Mouse (Mus musculus): ENCODE data around the gene Tshz2.

Tshz2 gene

DNA sequence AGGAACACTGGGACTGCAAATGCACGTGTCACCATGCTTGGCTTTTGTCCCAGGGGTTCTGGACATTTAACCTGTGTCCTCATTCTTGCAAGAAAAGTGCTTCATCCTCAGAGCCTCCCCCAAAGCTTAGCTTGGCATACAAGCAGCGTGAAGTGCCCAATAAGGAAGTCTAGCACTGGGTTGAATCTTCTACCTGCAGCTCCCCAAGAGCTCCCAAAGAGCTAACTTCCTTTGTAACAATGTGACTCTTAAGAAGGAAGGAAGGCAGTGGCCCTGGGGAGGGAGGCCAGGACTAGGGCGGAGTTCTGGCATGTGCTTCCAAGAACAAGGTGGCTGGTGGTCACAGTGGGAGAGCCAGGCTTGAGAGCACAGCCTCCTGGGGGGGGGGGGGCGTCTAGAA lies 18.1 kb upstream of the Tshz2 start:
- POLR2A ChIA-PET = interaction anchor here in 2 of 4 experiments (0.6 to 0.7 kb wide), 2 partner anchors 259 to 326 kb away, joined by 3 read pairs; no protein-coding TSS in a partner anchor
- CTCF ChIA-PET = no interaction called here

DNA sequence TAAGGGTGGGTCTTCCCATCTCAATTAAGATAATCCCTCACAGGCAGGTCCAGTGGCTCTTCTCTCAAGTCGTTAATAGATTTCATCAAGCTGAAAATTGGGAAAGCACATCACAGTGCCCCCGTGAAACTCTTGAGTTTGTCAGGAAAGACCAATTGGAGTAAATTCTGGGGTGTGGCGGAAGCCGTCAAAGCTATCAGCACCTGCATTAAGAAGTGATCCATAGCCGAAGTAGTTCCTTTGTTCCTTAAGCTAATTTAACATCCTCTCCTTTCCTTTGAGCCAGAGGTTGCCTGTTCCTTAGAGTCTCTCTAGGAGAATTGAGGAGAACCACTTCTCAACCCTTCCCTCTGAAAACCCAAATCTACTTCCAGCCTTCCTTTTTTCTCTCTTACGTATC lies 16.8 kb upstream of the Tshz2 start:
- ChIA-PET POLR2A (interaction anchor here in 1 of 4 experiments (0.7 kb wide), 1 partner anchor 254 kb away, joined by 3 read pairs; no protein-coding TSS in a partner anchor), CTCF (interaction anchor here in 1 of 4 experiments (0.6 kb wide), 1 partner anchor 311 kb away, joined by 3 read pairs; no protein-coding TSS in a partner anchor)

DNA sequence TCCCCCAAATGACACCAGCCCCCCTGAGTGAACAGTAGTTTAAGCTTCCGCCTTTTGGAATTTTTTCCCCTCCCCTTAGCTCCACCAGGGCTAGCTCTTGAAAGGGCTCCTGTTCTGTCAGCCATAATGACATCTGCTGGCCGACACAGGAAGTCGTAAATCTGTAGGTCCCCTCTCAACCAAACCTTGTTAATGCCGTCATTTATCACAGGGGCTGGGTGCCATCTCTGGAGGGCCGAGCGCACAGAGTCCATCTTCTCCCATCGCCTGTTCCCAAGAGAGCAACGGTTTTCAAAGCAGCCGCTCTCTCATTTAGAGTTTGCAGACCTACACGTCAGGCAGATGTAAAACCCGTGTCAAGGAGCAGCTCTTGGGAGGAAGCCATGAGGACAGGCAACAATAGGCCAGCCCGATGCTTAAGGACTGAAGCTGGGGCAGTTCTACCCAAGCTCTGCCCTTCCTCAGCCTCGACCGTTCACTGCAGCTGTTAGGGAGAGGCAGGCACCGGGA lies 11.6 kb upstream of the Tshz2 start:
- POLR2A ChIA-PET = interaction anchor here in 2 of 4 experiments (0.5 to 1.6 kb wide), 2 partner anchors 23 to 138 kb away, joined by 3 read pairs; no protein-coding TSS in a partner anchor

DNA sequence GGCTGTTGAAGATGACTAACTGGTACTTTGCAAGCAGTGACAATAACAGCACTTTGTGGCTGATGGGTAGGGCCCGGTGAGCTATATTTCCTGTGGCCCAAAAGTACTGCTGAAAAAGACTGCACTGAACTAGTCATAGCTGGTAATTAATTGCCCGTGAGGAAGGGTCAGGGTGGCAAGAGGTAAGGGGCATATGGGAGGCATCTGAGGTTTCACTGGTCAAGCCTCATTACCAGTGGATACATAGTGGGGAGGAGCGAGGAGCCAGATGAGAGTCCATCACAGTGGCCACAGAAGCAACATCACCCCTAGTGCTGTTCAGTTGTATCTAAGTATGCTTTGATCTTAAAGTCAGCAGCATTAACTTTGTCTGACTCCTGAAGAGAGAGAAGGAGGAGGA lies 2.7 kb upstream of the Tshz2 start:
- CTCF ChIA-PET = interaction anchor here in 1 of 4 experiments (0.6 kb wide), 1 partner anchor 694 kb away, joined by 3 read pairs; no protein-coding TSS in a partner anchor
- POLR2A ChIA-PET = no interaction called here

More for the DNA sequence above, 11.6 kb upstream of the Tshz2 start:
- CTCF ChIA-PET = interaction anchor here in 3 of 4 experiments (0.6 to 1.5 kb wide), 6 partner anchors 183 to 480 kb away, joined by 3 to 5 read pairs (median 3); no protein-coding TSS in a partner anchor

DNA sequence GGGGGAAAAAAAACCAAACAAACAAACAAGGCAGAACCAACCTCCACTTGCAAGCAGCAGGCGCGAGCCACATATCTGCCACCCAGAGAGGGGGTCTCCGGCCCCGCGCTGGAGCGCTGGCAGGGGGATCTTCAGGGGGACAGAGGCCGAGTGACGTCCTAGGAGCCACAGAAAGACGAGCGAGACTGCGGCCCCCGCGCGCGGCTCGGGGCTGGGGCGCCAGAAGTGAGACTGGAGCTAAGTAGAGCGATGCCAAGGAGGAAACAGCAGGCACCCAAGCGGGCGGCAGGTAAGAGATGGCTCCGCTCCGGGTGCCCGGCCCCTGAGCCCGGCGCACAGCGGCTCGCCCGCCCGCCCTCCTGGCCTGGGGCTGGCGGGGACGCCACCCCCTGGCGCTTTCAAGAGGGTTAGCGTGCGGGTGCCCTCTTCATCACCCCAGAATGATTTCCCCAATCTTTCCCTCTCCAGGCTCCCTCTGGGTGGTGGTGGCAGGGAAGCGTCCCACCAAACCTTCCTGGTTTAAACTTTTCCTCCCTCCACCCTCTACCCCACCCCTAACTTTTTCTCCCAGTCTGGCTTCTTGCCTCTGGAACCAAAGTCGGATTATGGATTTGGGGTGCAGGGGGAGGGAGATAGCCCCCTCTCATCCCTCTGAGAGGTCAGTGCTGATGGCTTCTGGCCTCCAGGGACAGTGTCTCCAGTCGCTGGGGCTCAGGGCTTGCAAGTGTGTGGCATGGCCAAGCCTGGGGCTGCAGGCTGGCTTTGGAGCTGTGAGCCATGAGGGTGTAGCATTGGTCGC lies 877 bp downstream of the Tshz2 start:
- ChIA-PET POLR2A (interaction anchor here in 1 of 4 experiments (0.6 kb wide), 1 partner anchor 1045 kb away, joined by 3 read pairs; no protein-coding TSS in a partner anchor), CTCF (no interaction called here)

DNA sequence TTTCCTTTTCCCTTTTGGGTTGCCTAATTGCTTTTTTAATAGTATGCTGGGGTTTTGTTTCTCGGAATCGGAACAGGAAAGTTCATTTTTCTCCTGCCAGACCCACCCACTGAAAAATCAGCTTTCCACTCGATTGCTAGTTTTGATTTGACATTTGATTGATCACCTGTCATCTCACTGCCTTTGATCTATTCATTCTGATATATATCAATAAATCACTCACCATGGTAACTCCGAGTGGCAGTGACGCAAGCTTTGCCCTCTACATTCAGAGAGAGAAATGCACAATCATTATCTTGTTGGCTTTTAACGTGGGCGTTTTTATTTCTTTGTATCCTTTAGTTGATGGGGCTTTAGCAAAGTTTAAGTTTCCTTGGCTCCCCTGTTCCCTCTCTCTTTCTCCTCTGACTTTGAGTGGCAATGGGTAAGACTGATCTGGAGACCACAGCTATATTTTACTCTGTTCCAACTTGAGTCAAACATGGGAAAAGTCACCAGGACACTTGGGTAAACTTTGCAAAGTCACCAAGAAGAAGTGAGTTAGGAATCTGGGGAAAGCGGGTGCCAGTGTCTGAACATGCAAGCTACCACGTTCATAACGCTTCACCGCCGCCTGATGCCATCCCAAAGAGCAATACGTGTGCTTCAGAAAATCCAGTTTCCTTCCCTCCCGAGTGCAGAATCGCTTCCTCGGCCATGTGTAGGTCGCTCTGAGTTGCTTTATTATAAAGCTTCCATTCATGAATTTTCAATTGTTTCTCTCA lies 2.0 kb downstream of the Tshz2 start:
- ChIA-PET CTCF (interaction anchor here in 2 of 4 experiments (0.6 to 0.7 kb wide), 2 partner anchors 395 to 708 kb away, joined by 3 read pairs; no protein-coding TSS in a partner anchor), POLR2A (interaction anchor here in 3 of 4 experiments (0.6 kb wide), 3 partner anchors 178 to 1046 kb away, joined by 3 to 4 read pairs (median 3); no protein-coding TSS in a partner anchor)

DNA sequence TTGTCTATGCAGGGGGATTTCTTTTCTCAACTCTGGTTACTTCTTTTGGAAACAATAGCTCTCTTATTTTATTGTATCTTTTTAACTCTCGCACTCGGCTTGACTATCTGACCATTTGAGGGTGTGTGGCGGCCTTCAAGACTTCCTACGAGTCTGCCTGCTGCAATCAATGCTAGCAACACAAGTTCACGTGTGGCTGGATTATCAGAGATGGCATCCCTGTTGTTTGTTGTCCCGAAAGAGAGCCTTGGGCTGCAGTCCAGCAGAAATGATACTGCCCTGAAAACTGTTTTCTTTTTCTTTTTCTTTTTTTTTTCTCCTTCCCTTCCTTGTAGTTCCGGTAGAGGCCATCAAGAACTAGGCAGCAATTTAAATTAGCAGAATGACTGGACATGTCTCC lies 2.6 kb downstream of the Tshz2 start:
- CTCF ChIA-PET = interaction anchor here in 2 of 4 experiments (0.6 to 0.7 kb wide), 2 partner anchors 394 to 707 kb away, joined by 3 read pairs; no protein-coding TSS in a partner anchor

DNA sequence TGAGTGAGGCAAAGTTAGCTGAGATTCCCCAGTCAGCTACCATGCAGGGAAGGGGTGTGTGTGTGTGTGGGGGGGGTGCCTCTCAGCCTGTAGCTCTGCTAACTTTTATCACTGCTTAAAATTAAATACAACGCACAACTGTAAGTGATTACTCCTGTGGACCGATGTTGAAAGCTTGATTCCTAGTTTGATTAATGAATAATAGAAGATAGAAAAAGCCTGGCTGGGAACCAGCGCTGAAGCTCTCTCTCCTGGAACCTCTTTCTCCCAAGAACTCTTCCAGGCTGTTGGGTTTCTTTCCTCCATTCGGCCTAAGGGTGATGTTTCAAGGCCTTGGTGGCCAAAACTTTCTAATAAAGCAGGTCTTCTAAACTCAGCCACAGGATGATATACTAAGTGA lies 3.6 kb downstream of the Tshz2 start:
- CTCF ChIA-PET = no interaction called here

More for the DNA sequence above, 2.6 kb downstream of the Tshz2 start:
- POLR2A ChIA-PET = interaction anchor here in 1 of 4 experiments (0.6 kb wide), 1 partner anchor 177 kb away, joined by 3 read pairs; no protein-coding TSS in a partner anchor

DNA sequence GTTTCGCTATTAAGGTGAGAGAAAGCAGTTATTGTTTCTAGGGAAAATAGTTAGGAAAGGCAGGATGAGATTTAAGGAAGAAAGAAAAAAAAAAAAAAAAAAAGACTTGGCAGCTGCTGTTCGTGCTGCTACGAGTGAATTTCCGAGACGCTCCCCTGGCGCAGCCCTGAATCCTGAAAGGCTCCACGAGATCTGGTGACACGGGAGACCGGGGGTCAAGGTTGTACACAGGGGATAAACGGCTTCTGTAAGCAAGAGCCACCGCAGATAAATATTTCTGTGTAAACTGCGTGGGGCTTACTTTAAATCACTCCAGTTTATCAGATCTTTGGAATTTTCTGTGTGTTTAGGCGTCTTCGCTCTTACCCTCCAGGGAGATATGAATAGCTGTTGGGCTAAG lies 8.7 kb downstream of the Tshz2 start:
- ChIA-PET POLR2A (no interaction called here), CTCF (interaction anchor here in 2 of 4 experiments (0.6 to 0.7 kb wide), 4 partner anchors 38 to 660 kb away, joined by 3 to 5 read pairs (median 4); no protein-coding TSS in a partner anchor)

More for the DNA sequence above, 3.6 kb downstream of the Tshz2 start:
- POLR2A ChIA-PET = interaction anchor here in 1 of 4 experiments (0.6 kb wide), 1 partner anchor 20 kb away, joined by 3 read pairs; no protein-coding TSS in a partner anchor

DNA sequence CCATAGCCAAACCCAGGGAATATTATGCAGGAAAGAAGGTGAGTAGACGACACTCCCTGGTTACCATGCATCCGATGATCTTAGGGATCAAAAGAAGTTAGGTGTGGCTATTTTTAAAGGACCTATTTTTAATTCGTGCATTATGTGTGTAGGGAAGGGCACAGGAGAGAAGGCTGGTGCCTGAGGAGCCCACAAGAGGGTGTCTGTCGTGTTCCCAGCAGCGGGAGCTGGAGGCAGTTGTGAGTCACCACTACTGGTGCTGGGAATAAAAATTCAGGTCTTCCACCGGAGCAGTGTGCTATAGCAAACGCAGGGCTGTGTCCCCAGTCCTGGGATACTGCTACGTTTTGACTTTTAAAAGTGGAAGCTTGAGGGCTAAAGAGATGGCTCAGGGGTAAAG lies 9.6 kb downstream of the Tshz2 start:
- ChIA-PET POLR2A (interaction anchor here in 1 of 4 experiments (0.7 kb wide), 1 partner anchor 31 kb away, joined by 3 read pairs; no protein-coding TSS in a partner anchor), CTCF (no interaction called here)

DNA sequence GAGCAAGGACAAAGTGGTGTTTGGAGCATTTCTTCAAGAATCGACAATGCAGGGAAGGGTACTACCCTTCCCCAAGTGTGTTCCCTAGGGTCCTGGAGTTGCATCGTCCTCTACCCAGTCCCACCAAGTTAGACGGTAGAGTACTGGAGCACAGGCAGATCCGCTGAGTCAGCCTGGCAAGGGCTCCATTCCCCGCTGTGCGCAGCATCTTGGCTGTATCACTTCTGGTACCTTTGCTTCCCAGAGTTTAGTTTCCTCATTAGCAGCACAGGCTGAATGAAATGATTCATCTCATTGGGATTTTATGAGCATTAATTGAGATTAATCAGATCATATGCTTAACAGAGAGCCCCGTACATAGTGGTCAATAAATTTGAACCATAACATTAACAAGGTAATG lies 14.3 kb downstream of the Tshz2 start:
- ChIA-PET CTCF (no interaction called here), POLR2A (no interaction called here)

DNA sequence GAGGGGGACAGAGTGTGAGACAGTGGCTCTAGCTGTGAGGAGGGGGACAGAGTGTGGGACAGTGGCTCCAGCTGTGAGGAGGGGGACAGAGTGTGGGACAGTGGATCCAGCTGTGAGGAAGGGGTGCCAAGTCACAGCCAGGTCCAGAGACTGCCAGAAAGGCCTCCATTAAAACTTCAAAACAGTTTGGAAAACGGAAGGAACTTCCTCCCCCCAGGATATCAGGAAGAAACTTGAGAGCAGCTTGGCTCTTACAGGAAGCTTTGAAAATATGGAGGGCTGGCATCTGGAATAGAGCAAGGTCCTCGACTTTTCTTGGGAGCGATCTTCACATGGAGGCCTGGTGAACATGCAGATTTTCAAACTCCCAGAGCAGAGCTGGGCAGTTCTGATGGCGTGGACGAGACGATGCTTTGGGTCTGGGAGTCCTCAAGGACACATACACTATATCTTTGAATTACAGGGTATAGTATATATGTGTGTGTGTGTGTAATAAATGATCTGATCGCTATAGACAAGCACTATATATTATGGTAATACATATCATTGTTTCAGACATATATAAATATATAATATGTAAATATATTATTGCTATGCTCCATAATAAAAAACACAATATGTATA lies 16.6 kb downstream of the Tshz2 start:
- ChIA-PET CTCF (no interaction called here), POLR2A (no interaction called here)

DNA sequence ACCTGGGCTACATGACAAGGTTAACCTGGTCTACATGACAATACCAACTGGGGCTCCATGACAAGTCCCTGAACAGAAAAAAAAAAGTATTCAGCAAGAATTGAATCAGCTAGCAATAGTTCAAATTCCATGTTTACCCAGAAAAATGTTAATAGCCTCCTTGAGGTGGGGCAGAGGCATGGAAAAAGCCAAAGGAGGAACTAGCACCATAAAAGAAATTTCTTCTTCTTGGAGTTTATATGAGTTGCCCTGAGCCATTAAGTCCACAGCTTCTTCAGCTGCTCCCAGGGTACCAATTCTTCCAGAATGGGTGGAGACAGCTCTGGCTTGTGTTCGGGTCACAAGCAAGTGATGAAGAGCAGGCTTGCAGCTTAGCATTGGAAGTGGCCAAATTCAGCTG lies 20.5 kb downstream of the Tshz2 start:
- ChIA-PET POLR2A (no interaction called here), CTCF (no interaction called here)

DNA sequence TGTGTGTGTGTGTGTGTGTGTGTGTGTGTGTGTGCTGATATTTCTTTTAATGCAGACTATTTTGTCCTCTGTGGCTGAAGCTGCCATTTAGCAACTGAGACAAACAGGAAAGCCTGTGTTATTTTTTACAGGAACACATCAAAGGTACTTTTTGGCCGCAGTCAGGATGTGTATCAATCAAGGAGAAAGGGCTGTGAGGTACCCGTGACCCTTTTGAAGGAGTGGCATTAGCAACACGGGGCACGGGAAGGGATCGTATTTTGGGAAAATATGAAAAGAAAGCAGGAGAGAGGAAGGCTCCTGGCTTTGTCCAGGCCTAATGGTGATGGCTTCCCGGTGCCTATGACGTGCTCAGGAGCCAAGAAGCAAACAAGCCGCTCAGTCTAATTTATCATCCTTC lies 31.0 kb downstream of the Tshz2 start:
- POLR2A ChIA-PET = no interaction called here

DNA sequence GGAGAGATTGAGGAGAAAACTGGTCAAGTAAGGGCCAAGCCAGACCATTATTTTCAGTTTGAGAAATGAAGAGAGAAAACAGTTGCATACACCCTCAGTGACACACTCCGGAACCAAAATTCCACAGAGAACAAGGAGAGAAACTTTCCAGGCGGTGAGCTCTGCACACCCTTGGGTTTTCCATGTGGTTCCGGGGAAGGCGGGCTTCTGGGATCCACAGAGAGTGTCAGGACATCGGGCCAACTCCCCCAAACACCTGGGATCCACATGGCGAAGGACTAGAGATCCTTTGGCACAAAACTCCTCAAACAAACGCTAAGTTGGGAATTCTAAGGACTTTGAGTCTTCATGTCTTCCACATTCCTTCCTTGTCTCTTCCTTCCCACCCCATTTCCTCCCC lies 38.5 kb downstream of the Tshz2 start:
- POLR2A ChIA-PET = interaction anchor here in 1 of 4 experiments (0.6 kb wide), 1 partner anchor 108 kb away, joined by 3 read pairs; no protein-coding TSS in a partner anchor
- CTCF ChIA-PET = no interaction called here

More for the DNA sequence above, 31.0 kb downstream of the Tshz2 start:
- CTCF ChIA-PET = no interaction called here

DNA sequence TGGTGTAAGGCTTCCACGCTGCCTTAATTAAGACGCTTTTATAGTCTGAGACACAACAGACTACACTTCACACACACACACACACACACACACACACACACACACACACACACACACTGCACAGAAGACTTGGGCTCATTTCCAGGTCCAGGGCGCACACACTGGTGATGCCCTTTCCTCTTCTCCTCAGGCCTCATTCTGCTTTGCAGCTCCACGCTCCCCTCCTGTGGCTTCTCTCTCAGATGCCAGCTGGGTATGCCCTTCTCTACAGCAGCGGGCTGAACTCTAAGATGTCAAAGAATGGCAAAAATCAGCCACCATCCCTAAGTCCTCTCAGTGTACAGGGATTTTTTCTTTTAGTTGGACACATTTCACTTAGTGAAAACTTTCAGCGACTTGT lies 41.0 kb downstream of the Tshz2 start:
- CTCF ChIA-PET = interaction anchor here in 2 of 4 experiments (0.6 to 0.8 kb wide), 3 partner anchors 222 to 1195 kb away, joined by 4 read pairs; no protein-coding TSS in a partner anchor
- POLR2A ChIA-PET = interaction anchor here in 1 of 4 experiments (0.9 kb wide), 1 partner anchor 31 kb away, joined by 3 read pairs; no protein-coding TSS in a partner anchor

DNA sequence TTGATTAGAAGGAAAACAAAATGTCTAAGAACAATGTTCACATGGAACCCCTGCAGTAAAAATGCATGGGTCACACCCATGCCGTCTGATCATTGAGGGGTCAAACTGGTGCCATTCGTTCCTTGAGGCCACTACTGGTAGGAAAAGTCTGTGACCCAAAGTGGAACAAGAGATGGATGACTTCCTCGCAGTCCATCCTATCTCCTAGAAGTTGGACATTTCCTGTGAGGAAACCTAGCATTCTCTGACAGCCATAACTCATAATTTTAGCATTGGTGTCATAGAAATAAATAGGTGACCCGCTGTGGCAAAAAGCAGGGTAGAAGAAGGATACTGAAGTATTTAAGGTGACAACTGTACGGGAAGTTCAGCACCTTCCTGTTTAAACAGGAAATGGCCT lies 41.4 kb downstream of the Tshz2 start:
- ChIA-PET CTCF (interaction anchor here in 2 of 4 experiments (0.7 to 0.8 kb wide), 2 partner anchors 223 to 1195 kb away, joined by 4 read pairs; no protein-coding TSS in a partner anchor), POLR2A (no interaction called here)

DNA sequence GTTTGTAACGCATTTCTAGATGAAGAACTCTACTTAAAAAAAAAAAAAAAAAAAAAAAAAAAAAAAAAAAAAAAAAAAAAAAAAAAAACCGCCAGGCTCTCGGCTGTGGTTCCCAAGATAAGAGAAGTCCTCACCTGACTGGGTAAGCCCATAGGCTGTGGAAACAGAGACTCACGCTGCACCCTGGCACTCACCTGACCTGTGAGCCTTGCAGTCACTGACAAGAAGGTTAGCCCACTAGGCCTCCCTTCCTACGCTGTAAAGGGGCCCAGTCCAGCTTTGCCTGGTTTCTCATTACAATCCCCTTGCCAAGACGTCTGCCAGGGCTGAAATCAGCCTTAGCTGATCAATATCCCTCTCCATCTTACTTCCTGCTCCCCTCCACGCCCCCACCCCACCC lies 46.5 kb downstream of the Tshz2 start:
- POLR2A ChIA-PET = interaction anchor here in 2 of 4 experiments (0.7 to 1.4 kb wide), 2 partner anchors 192 to 380 kb away, joined by 3 read pairs; no protein-coding TSS in a partner anchor

More for the DNA sequence above, 46.5 kb downstream of the Tshz2 start:
- CTCF ChIA-PET = interaction anchor here in 2 of 4 experiments (0.5 to 0.7 kb wide), 2 partner anchors 38 to 680 kb away, joined by 3 to 15 read pairs; no protein-coding TSS in a partner anchor
